13 mouse cellular contexts compared by ENCODE assay signal in genomic region chr3:89603300-89603699, GRCm38 (mm10).
"Had no signal": no experiment of that assay in that cellular context is flagged by ENCODE, and none has a peak within 500 bp of the region (broad histone marks: within the 10 kb centered on the region; RNA-seq: fewer than 3 reads in every experiment).

No protein-coding gene starts in this region.

- DNase-seq: kidney, adult 11 months; kidney, adult 8-10 months; kidney, postnatal 10 days; kidney, postnatal 36 days; liver, embryonic 13.5 days; lung, adult 2 months; lung, postnatal 14 days; lung, postnatal 4 days; midbrain, embryonic 14.5 days; right cerebral cortex, adult 18-20 months; thymus, adult 2 months; thymus, postnatal 14 days; thymus, postnatal 4 days had no signal
